Mouse (Mus musculus) ES-Bruce4 (cell line): Measurements from ENCODE around the gene Map7d1. TPM values are rescaled to one million over a fixed set of nuclear protein-coding genes. Genes with fewer than 3 reads are reported as not detected.

Experiments
- H3K27ac ChIP-seq: 2 replicates; pipeline ENCODE4 v1.5.1; 2012; ENCODE audit warnings: low read length, inconsistent platforms; ENCODE audit not compliant: insufficient read depth
- H3K27me3 ChIP-seq: 2 replicates; pipeline ENCODE4 v1.6.1; 2012; ENCODE audit warnings: mild to moderate bottlenecking, low read length, inconsistent platforms; ENCODE audit not compliant: control insufficient read depth, poor library complexity, insufficient read depth, severe bottlenecking
- H3K36me3 ChIP-seq: 2 replicates; pipeline ENCODE4 v1.6.1; 2012; ENCODE audit warnings: inconsistent platforms, mild to moderate bottlenecking, low read length, moderate library complexity; ENCODE audit not compliant: control insufficient read depth, poor library complexity, insufficient read depth, severe bottlenecking
- H3K4me1 ChIP-seq: one replicate; pipeline ENCODE4 v1.8.1; 2011; ENCODE audit warnings: low read length; ENCODE audit not compliant: control insufficient read depth, insufficient read depth
- H3K4me3 ChIP-seq: 2 replicates; pipeline ENCODE4 v1.5.1; 2011; ENCODE audit warnings: low read depth, mild to moderate bottlenecking, low read length
- H3K9ac ChIP-seq: 2 replicates; pipeline ENCODE4 v1.6.1; 2012; ENCODE audit warnings: low read depth, mild to moderate bottlenecking, inconsistent platforms; ENCODE audit not compliant: poor library complexity, severe bottlenecking
- H3K9me3 ChIP-seq: replicated peaks from 2 replicates; pipeline ENCODE4 v1.6.1; 2012; ENCODE audit warnings: mild to moderate bottlenecking, low read length, inconsistent platforms; ENCODE audit not compliant: control insufficient read depth, poor library complexity, insufficient read depth, severe bottlenecking
- CTCF ChIP-seq: IDR thresholded peaks from one replicate; pipeline ENCODE4 v1.8.1; 2011; ENCODE audit warnings: low read depth, low read length
- EP300 ChIP-seq: IDR thresholded peaks from 2 replicates; pipeline ENCODE4 v1.6.1; 2011; ENCODE audit warnings: low read depth, low read length; ENCODE audit not compliant: insufficient read depth
- POLR2A ChIP-seq: IDR thresholded peaks from one replicate; pipeline ENCODE4 v1.8.1; 2011; ENCODE audit warnings: low read length; ENCODE audit not compliant: insufficient read depth
- polyA plus RNA-seq: library from polyadenylated mRNA; stranded (reverse); fragments of >200 nt; gene quantifications from 2 replicates; pipeline ENCODE4 v1.2.4, GENCODE M21; 2011; ENCODE audit warnings: low read depth; ENCODE audit not compliant: missing spikeins, insufficient read depth, insufficient read length

Map7d1 gene
- polyA plus RNA-seq, 1 experiment = 29.0 TPM

GRCm38 (mm10) chr4:126251655-126252254 is 4.4 kb downstream of the Map7d1 start:
- peak overlapping the region; percentile 4; the same call in 1 of the 2 replicates for H3K4me3 ChIP-seq
- no peak overlapping the region for H3K9ac ChIP-seq
- no peaks in the 10 kb centered on the region for H3K27me3 ChIP-seq
- H3K27ac ChIP-seq = no peak overlapping the region
- H3K4me1 ChIP-seq = peaks cover 14% of the 10 kb centered on the region
- no peak for TF ChIP-seq POLR2A
- no peak for TF ChIP-seq CTCF
- no peak for TF ChIP-seq EP300
- H3K9me3 ChIP-seq = no peaks in the 10 kb centered on the region
- H3K36me3 ChIP-seq = no peaks in the 10 kb centered on the region

GRCm38 (mm10) chr4:126250659-126251058 is 5.5 kb downstream of the Map7d1 start:
- H3K4me3 ChIP-seq = no peak overlapping the region
- no peak overlapping the region for H3K27ac ChIP-seq
- no peak for TF ChIP-seq CTCF
- no peak for TF ChIP-seq EP300
- TF ChIP-seq POLR2A = no peak
- no peaks in the 10 kb centered on the region for H3K9me3 ChIP-seq
- H3K9ac ChIP-seq = no peak overlapping the region
- peaks cover 18% of the 10 kb centered on the region for H3K4me1 ChIP-seq
- H3K36me3 ChIP-seq = no peaks in the 10 kb centered on the region
- H3K27me3 ChIP-seq = no peaks in the 10 kb centered on the region

GRCm38 (mm10) chr4:126248261-126248868 is 7.8 kb downstream of the Map7d1 start:
- Histone ChIP-seq H3K27me3 (no peaks in the 10 kb centered on the region), H3K9ac (no peak overlapping the region), H3K36me3 (no peaks in the 10 kb centered on the region), H3K9me3 (no peaks in the 10 kb centered on the region), H3K4me3 (no peak overlapping the region), H3K27ac (no peak overlapping the region), H3K4me1 (peaks cover 14% of the 10 kb centered on the region)
- TF ChIP-seq EP300 = peak; percentile 90
- TF ChIP-seq POLR2A = no peak

- no peaks in the 10 kb centered on the region for H3K36me3 ChIP-seq
- H3K4me3 ChIP-seq = no peak overlapping the region
- no peak overlapping the region for H3K9ac ChIP-seq
- no peaks in the 10 kb centered on the region for H3K27me3 ChIP-seq
- H3K4me1 ChIP-seq = peaks cover 9% of the 10 kb centered on the region
- TF ChIP-seq EP300 (no peak), CTCF (no peak), POLR2A (no peak)
- no peaks in the 10 kb centered on the region for H3K9me3 ChIP-seq
- H3K27ac ChIP-seq = no peak overlapping the region
Observed at GRCm38 (mm10) chr4:126246202-126246889, 9.8 kb downstream of the Map7d1 start.

GRCm38 (mm10) chr4:126242510-126242909 is 13.6 kb downstream of the Map7d1 start:
- Histone ChIP-seq H3K27ac (no peak overlapping the region), H3K36me3 (peaks cover 7% of the 10 kb centered on the region), H3K27me3 (no peaks in the 10 kb centered on the region), H3K9ac (no peak overlapping the region), H3K4me1 (peaks cover 6% of the 10 kb centered on the region), H3K9me3 (no peaks in the 10 kb centered on the region), H3K4me3 (no peak overlapping the region)
- TF ChIP-seq EP300 = no peak
- TF ChIP-seq CTCF = no peak
- TF ChIP-seq POLR2A = no peak

GRCm38 (mm10) chr4:126241956-126242355 is 14.2 kb downstream of the Map7d1 start:
- Histone ChIP-seq H3K9ac (no peak overlapping the region), H3K4me3 (no peak overlapping the region), H3K36me3 (peaks cover 7% of the 10 kb centered on the region), H3K27ac (no peak overlapping the region), H3K4me1 (peaks cover 6% of the 10 kb centered on the region), H3K9me3 (no peaks in the 10 kb centered on the region), H3K27me3 (no peaks in the 10 kb centered on the region)
- TF ChIP-seq EP300 (no peak), POLR2A (no peak), CTCF (no peak)
